Mouse (Mus musculus) ovary, postnatal 14 days (tissue): ENCODE data around the gene Izumo1.

Experiments used
- DNase-seq: peaks from one replicate; pipeline ENCODE4 v3.0.0; 2022; ENCODE audit warnings: low spot score

The Izumo1 gene

GRCm38 (mm10) chr7:45618316-45618715 lies 3.3 kb upstream of the Izumo1 start:
- DNase-seq: no peak

- no peak for DNase-seq
Observed at GRCm38 (mm10) chr7:45619592-45619991, 2.0 kb upstream of the Izumo1 start.

GRCm38 (mm10) chr7:45623507-45623906 lies 1.9 kb downstream of the Izumo1 start:
- DNase-seq: no peak

GRCm38 (mm10) chr7:45624718-45625117 lies 3.1 kb downstream of the Izumo1 start:
- DNase-seq: no peak

GRCm38 (mm10) chr7:45625481-45625880 lies 3.9 kb downstream of the Izumo1 start:
- no peak for DNase-seq

- DNase-seq: no peak
Observed at GRCm38 (mm10) chr7:45626571-45627076, 5.0 kb downstream of the Izumo1 start.

- DNase-seq: no peak
Observed at GRCm38 (mm10) chr7:45627261-45627660, 5.7 kb downstream of the Izumo1 start, which contains the start of gene Rasip1. TSS of gene Rasip1 (plus strand) at chr7:45627488.

- peak; percentile 88 for DNase-seq
Observed at GRCm38 (mm10) chr7:45628364-45629294, 7.0 kb downstream of the Izumo1 start.

- no peak for DNase-seq
Observed at GRCm38 (mm10) chr7:45630064-45630907, 8.7 kb downstream of the Izumo1 start.

- DNase-seq: no peak
Observed at GRCm38 (mm10) chr7:45632499-45632898, 10.9 kb downstream of the Izumo1 start.

- DNase-seq: no peak
Observed at GRCm38 (mm10) chr7:45634946-45635681, 13.5 kb downstream of the Izumo1 start.

GRCm38 (mm10) chr7:45635711-45636688 lies 14.4 kb downstream of the Izumo1 start:
- no peak for DNase-seq

GRCm38 (mm10) chr7:45637710-45638109 lies 16.1 kb downstream of the Izumo1 start:
- DNase-seq: no peak

- peak; percentile 81 for DNase-seq
Observed at GRCm38 (mm10) chr7:45638623-45639401, 17.2 kb downstream of the Izumo1 start.

GRCm38 (mm10) chr7:45639561-45640027 lies 18.0 kb downstream of the Izumo1 start, which contains the start of gene Mamstr:
TSS of gene Mamstr (plus strand) at chr7:45639977.
- DNase-seq: no peak

- DNase-seq: no peak
Observed at GRCm38 (mm10) chr7:45640191-45640957, 18.8 kb downstream of the Izumo1 start.

- DNase-seq: no peak
Observed at GRCm38 (mm10) chr7:45641391-45642040, 19.9 kb downstream of the Izumo1 start.

- no peak for DNase-seq
Observed at GRCm38 (mm10) chr7:45642083-45642482, 20.5 kb downstream of the Izumo1 start.
